Mouse (Mus musculus) testis, adult 2 months (tissue): ENCODE measurements around the gene Pten. TPM values are rescaled to one million over a fixed set of nuclear protein-coding genes. Genes with fewer than 3 reads are reported as not detected.

ENCODE experiments used
- H3K27ac ChIP-seq: fragments of 200-500 bp; 2 replicates; pipeline ENCODE4 v1.5.1; 2012; ENCODE audit warnings: low read depth, low read length; ENCODE audit not compliant: control insufficient read depth, insufficient read depth
- H3K27me3 ChIP-seq: fragments of 200-500 bp; 2 replicates; pipeline ENCODE4 v1.6.1; 2012; ENCODE audit warnings: mild to moderate bottlenecking, low read length, moderate library complexity; ENCODE audit not compliant: control insufficient read depth, insufficient read depth
- H3K36me3 ChIP-seq: fragments of 200-500 bp; 2 replicates; pipeline ENCODE4 v1.6.1; 2012; ENCODE audit warnings: mild to moderate bottlenecking, low read length; ENCODE audit not compliant: control insufficient read depth, insufficient read depth
- H3K4me1 ChIP-seq: fragments of 200-500 bp; 2 replicates; pipeline ENCODE4 v1.6.1; 2012; ENCODE audit warnings: low read length; ENCODE audit not compliant: control insufficient read depth, insufficient read depth
- H3K4me3 ChIP-seq: fragments of 200-500 bp; 2 replicates; pipeline ENCODE4 v1.5.1; 2012; ENCODE audit warnings: low read depth, mild to moderate bottlenecking, low read length, moderate library complexity, mixed read lengths; ENCODE audit not compliant: control insufficient read depth
- CTCF ChIP-seq: fragments of 200-500 bp; IDR thresholded peaks from 2 replicates; pipeline ENCODE4 v1.5.1; 2012; ENCODE audit warnings: low read depth, mild to moderate bottlenecking, inconsistent platforms, low read length, moderate library complexity; ENCODE audit not compliant: control insufficient read depth, insufficient read depth, insufficient replicate concordance
- POLR2A ChIP-seq: fragments of 200-500 bp; IDR thresholded peaks from 2 replicates; pipeline ENCODE4 v1.6.1; 2012; ENCODE audit warnings: low read depth, mild to moderate bottlenecking, inconsistent platforms, low read length, moderate library complexity; ENCODE audit not compliant: control insufficient read depth
- polyA plus RNA-seq: library from polyadenylated mRNA; depleted of rRNA; stranded (reverse); fragments of >200 nt; gene quantifications from 2 replicates; pipeline ENCODE4 v1.2.3, GENCODE M21; 2012

Pten gene
- polyA plus RNA-seq, 1 experiment, result 15.1 TPM

GRCm38 (mm10) chr19:32737844-32738243, 19.5 kb upstream of the Pten start:
- Histone ChIP-seq H3K4me3 (peak overlapping the region; percentile 55; the same call in 1 of the 2 replicates), H3K27me3 (no peaks in the 10 kb centered on the region), H3K4me1 (no peaks in the 10 kb centered on the region), H3K27ac (no peak overlapping the region; the same call in 1 of the 2 replicates), H3K36me3 (no peaks in the 10 kb centered on the region)
- TF ChIP-seq CTCF (no peak), POLR2A (no peak)

- Histone ChIP-seq H3K4me1 (no peaks in the 10 kb centered on the region), H3K27me3 (no peaks in the 10 kb centered on the region), H3K27ac (no peak within 1 kb of the TSS), H3K36me3 (no peaks in the 10 kb centered on the region), H3K4me3 (peak within 1 kb of the TSS; percentile 62)
- no peak for TF ChIP-seq POLR2A
- no peak for TF ChIP-seq CTCF
These were observed 17.6 kb upstream of the Pten start, which contains the start of gene Atad1 for GRCm38 (mm10) chr19:32739686-32740085. TSS of gene Atad1 (minus strand) at chr19:32739786.

GRCm38 (mm10) chr19:32740641-32741345, 16.5 kb upstream of the Pten start:
- Histone ChIP-seq H3K4me1 (no peaks in the 10 kb centered on the region), H3K27me3 (no peaks in the 10 kb centered on the region), H3K36me3 (no peaks in the 10 kb centered on the region), H3K4me3 (peak overlapping the region; percentile 60), H3K27ac (no peak overlapping the region)
- TF ChIP-seq POLR2A (no peak), CTCF (no peak)

- Histone ChIP-seq H3K4me3 (no peak overlapping the region), H3K4me1 (peaks cover 2% of the 10 kb centered on the region; the same call in 1 of the 2 replicates), H3K27ac (no peak overlapping the region), H3K36me3 (no peaks in the 10 kb centered on the region), H3K27me3 (no peaks in the 10 kb centered on the region)
- TF ChIP-seq POLR2A, result no peak
- TF ChIP-seq CTCF, result peak; percentile 51; the same call in 1 of the 2 replicates
These were observed 7.9 kb upstream of the Pten start for GRCm38 (mm10) chr19:32749425-32749824.

GRCm38 (mm10) chr19:32752357-32752756, 4.9 kb upstream of the Pten start:
- Histone ChIP-seq H3K36me3 (no peaks in the 10 kb centered on the region), H3K27me3 (no peaks in the 10 kb centered on the region), H3K27ac (no peak overlapping the region), H3K4me3 (no peak overlapping the region), H3K4me1 (peaks cover 9% of the 10 kb centered on the region; the same call in 1 of the 2 replicates)
- TF ChIP-seq CTCF, result no peak
- TF ChIP-seq POLR2A, result no peak

- Histone ChIP-seq H3K4me3 (no peak overlapping the region), H3K27me3 (no peaks in the 10 kb centered on the region), H3K27ac (no peak overlapping the region), H3K4me1 (peaks cover 9% of the 10 kb centered on the region; the same call in 1 of the 2 replicates), H3K36me3 (no peaks in the 10 kb centered on the region)
- TF ChIP-seq POLR2A, result no peak
- TF ChIP-seq CTCF, result no peak
These were observed 3.9 kb upstream of the Pten start for GRCm38 (mm10) chr19:32753386-32753785.

GRCm38 (mm10) chr19:32754188-32755000, 2.9 kb upstream of the Pten start:
- Histone ChIP-seq H3K4me1 (peaks cover 9% of the 10 kb centered on the region), H3K36me3 (no peaks in the 10 kb centered on the region), H3K27ac (no peak overlapping the region), H3K27me3 (no peaks in the 10 kb centered on the region), H3K4me3 (no peak overlapping the region)
- TF ChIP-seq POLR2A, result no peak
- no peak for TF ChIP-seq CTCF
